Mouse (Mus musculus): ENCODE data around the gene Col9a1.

The Col9a1 gene

DNA sequence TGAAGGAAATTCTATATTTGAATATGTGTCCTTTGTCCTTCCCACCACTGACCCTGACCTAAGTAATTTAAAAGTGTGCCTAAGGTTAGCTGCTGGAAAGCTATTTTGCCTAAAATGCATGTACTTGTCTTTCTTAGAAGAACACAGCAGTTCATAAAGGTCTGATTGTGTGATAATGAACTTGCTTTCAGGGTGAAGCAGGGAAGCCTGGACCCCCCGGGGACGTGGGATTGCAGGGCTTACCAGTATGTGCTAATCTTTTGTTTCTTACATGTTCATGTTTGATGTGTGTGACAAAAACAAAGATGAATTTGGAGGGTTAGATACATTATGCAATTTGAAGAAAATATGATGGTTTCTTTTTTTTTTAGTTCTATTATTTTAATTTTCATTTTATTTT, 44.8 kb downstream of the Col9a1 start:
- no peak for DNase-seq (ENCODE audit: low spot score in 2 of 2)

DNA sequence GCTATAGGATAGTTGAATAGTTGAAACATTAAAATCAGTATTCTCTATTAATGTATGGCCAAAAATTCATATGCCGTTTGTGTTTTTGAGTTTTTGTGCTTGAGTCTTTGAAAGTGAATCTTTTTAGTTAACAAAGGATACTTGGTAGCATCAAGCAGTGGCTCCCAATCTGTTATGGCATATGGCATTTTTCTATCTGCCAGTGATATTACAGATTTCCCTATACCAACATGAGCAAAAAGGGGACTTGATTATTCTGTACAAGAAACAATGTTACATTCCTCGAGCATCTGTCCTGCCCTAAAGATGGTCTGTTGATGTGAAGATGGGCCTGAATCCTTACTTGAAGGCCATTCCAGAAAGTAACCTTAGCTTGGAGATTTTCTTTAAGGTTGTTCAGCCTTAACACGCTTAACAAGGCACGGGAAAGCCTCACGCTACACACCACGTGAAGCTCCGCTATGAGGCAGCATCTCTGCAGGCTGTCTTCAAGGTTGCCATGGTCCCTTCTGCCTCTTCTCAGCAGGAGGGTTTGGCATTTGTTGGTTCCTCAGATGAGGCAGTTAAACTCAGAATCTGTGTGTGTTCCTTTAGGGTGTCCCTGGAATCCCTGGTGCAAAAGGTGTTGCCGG, 45.7 kb downstream of the Col9a1 start:
- peak in 1 of 2 experiments; percentile 32 for DNase-seq (ENCODE audit: low spot score in 2 of 2)

DNA sequence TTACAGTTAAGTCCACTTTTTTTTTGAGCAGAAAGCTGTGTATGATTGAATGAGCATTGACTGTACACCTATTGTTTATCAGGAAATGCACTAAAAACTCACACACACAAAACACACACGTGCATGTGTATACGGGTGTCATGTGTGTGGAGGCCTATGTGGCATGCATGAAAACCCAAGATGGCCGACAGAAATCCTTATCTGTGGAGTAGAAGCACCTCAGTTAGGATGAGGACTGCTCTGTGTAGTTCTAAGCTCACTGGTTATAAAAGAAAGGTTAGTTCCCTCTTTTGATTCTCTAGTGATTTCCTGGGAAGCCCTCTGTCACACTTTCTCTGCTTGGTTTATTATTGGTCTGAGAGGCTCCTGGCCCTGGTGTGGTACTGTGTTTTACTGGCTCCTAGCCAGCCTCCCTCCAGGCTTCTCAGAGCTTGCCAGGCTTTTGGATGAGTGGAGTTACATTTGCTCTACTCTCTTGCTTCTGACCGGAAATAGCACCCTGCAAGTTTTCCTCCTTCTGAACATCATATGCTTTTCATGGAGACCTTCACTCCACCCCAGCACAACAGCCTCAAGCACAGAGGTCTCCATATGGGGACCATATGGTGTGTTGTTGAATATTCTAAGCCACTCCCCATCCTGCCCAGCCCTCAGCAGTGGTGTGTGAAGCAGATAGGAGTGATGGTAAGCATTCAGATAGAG, 48.6 kb downstream of the Col9a1 start:
- peak in 1 of 2 experiments; percentile 34 for DNase-seq (ENCODE audit: low spot score in 2 of 2)

DNA sequence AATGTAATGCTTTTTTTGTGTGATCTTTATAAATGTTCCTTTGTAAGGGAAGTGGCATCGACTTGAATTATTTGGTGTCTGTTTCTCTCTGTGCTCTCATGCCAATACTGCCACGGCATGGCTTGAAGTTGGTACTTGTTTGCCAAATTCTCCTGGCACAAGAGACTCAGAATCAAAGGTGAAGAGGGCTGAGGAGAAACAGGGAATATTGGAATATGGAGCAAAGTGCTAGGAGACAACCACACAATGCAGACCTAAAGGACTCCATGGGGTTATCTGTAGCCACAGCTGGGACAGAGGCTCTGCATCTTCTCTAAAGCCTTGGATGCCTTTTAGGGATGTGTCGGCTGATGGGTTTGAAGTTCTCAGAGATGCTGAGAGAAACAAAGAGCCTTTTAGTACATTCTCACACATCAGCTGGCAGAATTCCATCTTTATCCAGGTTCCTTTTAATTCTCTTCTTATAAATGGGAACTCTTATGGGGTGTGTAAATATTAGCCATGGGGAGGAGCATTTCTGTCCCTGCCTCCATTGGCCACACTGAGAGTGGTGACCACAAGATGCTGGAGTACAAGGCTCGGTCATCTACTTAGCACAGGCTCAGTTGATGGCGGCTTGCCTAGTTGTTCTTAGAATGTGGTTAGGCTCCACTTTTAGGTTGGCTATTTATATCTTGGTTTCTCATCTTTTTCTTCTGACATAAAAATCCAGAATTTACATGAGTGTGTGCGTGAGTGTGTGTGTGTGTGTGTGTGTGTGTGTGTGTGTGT, 49.7 kb downstream of the Col9a1 start:
- no peak for DNase-seq (ENCODE audit: low spot score in 2 of 2)

DNA sequence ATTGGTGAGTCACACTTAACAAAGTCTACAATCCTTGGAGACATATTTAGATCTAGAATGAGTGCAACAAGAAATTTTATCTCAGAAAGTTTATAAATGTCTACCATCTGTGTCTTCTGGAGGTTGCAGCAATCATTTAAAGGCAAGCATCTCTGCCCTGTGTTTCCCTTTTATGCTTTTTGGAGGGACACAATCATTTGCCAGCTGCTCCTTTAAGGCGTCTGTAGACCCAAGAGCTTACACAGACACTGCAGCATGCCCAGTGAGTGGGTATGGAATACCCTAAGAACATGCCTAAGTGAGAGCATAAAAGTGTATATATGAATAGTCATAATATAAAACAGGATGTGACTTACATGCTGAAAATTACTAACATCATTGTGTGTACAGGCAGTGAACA, 52.1 kb downstream of the Col9a1 start:
- no peak for DNase-seq (ENCODE audit: low spot score in 2 of 2)

DNA sequence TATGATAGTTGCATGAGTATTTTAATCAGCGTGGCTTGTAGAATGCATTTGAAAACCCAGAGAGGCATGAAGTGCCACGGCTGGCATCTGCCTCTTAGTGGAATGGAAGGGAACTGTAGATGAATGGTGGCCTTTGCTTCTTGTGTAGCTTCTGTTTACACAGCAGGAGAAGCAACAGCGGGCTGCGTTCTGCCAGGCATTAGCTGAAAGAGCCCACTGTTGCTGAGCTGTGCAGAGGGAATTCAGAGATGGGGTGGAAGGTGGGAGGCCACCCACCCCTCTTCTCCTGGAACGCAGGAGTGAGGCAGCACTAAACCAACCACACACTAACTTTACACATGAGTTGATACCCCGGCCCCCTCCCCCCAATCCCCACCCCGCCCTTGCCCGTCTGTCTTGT, 53.0 kb downstream of the Col9a1 start:
- DNase-seq (ENCODE audit: low spot score in 2 of 2) = no peak

DNA sequence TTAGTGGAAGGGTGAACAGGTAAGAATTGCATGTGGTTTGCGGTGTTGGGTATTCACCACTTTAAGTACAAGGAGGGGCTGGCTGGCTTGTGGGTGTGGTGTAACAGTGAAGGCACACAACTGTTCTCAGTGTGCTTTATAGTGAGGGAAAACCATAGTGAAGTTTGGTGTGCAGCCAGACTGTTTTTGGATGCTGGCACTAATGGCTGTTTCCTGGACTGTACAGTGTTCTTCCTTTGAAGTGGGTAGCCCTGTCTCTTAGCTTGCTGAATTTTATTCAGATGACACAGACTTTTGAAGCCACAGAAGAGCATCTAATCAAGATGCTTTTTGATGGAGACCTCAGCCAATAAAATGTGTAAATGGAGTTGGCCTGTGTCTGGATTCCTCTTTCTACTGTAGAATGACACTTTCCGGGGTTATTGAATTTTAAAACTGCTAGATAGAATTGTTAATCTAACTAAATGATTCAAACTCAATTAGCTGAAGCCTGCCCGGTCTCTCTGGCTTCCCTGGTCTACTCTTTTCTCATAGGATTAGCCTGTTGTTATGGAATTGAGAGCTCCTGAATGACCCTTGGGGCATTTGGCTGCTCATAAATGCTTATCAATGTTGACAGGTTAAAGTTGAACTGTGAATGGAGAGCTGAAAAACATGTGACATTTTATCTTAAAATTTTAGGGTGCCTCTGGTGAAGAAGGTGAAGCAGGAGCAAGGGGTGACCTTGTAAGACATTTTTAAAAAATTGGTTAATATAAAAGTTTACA, 54.3 kb downstream of the Col9a1 start:
- no peak for DNase-seq (ENCODE audit: low spot score in 2 of 2)

DNA sequence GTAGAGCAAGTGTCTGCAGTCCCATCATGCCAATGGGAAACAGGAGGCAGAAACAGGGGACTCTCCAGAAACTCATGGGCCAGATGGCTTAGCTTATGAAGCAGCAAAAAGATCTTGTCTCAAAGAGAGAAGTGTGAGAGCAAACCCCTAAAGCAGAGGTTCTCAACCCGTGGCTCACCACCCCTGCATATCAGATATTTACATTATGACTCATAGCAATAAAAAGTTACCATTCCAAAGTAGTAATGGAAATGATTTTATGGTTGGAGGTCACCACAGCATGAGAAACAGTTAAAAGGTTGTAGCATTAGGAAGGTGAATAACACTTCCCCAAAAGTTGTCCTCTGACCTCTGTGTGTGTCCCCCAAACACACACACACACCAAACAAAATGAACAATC, 58.9 kb downstream of the Col9a1 start:
- no peak for DNase-seq (ENCODE audit: low spot score in 2 of 2)

DNA sequence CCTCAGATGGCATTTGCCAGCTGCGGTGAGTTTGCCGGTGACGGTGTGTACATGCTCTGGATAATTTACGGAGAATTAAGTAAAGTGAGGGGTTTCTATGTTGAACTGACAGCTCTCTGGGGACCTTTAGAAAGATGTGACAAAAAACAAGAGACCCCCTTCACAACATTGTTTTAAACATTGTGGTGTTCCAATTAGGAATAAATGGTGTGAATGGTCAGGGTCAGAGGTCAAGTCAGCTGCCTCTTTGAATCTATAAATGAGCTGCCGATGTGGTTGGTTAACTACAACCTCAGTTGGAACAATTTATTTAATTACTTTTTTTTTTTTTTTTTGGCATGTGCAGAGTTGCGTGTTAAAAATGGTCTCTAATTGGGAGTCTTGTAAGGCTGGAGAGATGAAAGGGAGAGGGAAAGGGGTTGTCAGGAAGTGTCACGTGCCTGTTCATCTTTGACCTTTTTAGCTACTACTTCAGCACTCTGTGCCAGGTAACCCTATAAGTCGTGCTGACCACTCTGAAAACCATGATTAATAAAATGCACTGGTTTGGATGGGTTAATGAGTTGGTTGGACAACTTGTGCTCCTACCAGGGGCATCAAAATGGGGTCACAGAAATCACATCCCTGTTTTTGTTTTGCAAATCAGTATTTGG, 62.8 kb downstream of the Col9a1 start:
- no peak for DNase-seq (ENCODE audit: low spot score in 2 of 2)

DNA sequence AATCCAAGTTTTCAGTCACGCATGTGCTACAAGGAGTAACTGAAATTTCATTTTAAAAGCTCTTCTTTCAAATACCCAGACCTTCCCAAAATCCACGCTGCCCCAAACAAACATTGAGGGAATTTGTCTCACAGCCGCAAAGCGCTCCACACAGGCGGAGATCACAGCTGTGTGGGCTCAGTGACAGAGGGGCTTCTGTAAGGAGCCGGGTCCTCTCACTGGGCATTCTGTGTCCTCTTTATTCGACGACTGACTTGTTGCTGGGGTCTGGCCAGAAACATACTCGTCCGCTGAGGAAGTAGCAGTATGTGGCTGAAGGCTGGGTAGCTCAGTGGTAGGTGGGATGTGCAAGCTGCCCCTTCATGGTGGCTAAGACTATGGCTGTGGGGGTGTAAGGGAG, 67.5 kb downstream of the Col9a1 start:
- no peak for DNase-seq (ENCODE audit: low spot score in 2 of 2)

DNA sequence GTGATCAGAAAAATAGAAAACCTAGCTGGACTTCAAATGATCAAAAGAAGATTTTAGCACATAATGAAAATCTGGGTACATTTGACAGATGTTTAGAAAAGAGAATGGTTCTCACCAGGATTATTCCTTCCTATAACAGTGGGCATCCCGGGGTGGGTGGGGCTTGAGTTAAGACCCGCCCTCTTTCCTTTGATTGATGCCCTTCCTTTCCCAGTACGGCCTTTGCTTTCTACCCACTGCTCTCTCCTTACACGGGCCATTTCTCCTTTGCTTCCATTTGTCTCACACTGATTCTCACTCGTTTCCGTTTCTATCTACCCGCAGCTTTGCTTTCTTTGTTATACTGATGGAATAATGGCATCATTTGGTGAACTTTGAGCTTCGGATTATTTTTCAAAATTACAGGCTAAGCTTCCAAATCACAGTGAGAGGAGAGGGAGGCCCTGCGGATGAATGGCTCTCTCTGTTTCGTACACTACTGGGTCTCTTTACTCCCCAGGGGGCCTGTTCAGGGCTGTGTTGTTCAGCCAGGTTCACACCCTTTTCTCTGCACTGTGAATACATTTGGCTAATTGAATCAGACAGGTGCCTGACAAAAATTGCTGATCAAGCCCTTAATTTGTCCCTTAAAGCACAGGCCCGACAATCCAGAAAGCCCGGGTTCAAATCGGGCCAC, 68.4 kb downstream of the Col9a1 start:
- no peak for DNase-seq (ENCODE audit: low spot score in 2 of 2)

DNA sequence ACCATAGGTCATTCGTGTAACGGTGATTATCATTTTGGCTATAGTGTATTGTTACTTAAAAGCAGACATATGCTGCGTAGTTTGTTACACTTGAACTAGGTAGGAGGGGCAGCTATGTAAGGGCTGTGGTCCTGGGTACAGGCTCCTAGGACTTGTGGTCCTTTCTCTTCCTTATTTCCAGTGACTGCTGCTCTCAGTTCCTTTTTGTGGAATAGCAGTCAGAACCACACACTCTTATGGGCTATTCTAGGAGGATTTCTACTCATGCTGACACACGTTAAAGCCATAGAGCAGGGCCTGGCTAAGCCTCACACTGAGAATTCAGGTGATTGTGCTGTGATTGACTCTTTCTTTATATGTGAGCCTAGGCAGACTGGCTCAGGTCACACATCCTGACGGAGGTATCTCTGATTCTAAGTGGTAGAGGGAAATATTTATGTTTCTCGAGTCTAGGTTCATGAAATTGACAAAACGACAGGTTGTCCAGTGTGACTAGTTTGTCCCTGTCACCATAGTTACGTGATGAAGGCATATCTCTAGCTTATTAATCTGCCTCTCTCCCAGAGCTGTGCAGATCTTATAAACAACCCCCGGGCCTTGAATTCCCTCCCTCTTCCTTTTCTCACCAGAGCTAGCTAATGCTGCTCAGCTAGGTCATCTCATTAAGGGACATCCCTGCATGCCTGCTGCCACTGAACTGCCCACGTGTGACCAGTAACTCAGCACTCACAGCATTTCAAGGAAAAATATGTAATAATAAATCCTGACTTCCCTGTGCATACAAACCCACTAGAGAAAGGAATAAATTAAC, 71.1 kb downstream of the Col9a1 start:
- DNase-seq (ENCODE audit: low spot score in 2 of 2) = no peak

DNA sequence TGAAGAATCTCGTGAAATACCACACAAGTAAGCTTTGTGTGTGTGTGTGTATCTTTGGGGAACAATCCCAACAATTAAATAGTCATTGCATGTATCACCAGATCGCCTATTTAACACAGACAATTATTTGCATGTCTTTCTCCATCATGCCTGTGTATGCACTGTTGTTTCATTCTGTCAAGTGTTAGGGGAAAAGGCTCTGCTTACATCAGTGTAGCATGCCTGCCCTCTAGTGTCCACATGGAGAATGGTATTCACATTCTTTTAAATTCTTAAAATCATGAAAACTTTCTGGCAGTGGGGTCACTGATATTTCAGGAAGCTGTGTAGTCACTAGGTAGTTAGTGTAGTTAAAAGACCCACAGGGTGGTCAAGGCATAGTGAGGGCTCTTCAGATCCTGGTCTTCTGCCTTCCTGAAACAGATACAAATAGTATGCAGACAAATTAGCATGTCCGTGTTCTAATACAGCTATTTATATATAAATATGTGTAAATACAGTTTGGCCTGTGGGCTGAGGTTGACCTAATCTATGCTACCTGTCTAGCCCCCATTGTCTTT, 71.8 kb downstream of the Col9a1 start:
- no peak for DNase-seq (ENCODE audit: low spot score in 2 of 2)

DNA sequence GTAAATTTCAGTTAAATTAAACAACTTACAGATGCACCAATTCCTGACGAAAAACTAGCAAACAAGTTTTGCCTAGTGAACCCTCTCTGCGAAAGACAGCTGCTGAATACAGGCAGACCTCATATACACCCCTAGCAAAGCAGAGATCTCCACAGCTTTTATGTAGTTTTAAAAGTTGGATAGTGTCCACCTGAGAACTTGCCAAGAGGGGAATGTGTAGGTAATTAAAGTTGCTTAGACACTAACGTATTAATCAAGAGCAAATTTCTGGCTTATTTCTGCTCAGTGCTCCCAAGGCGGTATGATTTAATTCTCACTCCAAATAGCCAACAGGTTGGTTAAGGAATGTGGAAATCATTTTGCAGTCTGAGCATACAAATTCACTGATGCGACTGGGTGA, 80.6 kb downstream of the Col9a1 start:
- DNase-seq (ENCODE audit: low spot score in 2 of 2) = no peak

DNA sequence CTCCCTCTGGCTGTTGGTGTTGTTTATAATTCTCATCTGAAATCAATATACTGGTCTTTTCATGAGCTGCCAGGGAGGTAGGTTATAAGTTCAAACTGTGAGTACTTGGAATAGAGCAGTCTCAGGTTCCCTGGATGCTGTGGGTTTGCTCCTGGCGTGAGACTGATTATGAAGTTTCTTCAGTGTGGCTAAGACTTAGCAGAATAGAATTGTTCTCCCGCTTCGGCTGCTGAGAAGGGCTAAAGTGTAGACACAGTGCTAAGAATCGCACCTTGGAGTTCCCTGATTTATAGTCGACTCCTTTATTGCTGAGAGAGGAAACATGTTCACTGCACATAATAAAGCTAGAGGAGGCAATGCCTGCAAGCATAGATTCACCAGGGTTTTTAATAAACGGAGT, 82.0 kb downstream of the Col9a1 start:
- DNase-seq (ENCODE audit: low spot score in 2 of 2) = no peak

DNA sequence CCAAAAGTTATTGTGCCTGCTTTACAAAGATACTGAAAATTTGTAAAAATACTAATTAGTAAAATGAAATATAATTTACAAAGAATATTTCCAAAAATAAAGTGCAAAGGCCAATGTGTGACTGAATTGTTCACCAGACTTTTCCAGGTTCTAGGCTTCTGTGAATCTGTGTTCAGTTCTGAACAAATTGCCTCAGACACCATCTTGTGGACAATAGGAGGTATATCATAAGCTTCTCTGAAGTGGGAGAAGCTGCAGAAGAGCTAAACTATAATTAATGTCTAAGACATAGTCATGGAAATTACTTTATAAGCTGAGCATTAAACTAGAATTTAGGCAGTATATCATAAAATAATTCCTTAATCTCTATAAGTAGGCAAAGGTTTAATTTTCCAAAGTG, 83.8 kb downstream of the Col9a1 start:
- DNase-seq (ENCODE audit: low spot score in 2 of 2) = no peak

DNA sequence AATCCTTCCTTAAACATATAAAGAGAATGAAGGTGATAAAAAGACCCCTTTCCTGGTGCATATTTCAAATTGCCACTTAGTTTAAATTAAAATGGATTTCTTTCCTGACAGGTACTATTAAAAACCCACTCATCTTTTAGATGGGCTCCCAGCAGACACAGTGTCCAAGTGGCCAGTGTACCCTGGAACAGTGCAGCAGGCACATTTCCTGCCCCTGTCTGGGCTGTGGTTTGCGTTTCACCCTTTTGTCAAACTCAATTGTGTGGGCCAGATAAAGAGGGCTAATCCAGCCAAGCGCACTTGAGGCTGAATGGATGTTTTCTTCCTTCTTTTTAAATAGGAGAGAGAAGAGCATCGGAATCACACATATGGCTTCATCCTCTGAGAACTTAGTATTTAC, 89.6 kb downstream of the Col9a1 start:
- DNase-seq (ENCODE audit: low spot score in 2 of 2) = no peak

DNA sequence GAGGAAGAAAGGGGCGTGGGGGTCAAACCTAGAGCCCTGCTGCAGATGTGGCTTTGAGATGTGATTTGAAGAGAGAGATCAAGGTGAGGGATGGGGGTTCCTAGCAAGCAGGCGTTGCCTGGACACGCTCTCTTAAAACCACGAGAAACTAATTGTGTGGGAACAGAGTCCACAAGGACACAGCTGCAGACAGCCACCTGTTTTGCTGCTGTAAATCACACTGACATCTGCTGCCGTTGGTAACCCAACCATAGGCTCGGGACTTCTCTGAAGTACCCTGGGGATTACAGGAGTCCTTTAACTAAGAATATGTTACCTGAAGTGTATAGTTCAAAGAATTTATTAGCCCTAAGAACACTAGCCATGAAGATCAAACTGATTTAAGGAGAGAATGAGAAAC, 109.0 kb downstream of the Col9a1 start:
- no peak for DNase-seq (ENCODE audit: low spot score in 2 of 2)

DNA sequence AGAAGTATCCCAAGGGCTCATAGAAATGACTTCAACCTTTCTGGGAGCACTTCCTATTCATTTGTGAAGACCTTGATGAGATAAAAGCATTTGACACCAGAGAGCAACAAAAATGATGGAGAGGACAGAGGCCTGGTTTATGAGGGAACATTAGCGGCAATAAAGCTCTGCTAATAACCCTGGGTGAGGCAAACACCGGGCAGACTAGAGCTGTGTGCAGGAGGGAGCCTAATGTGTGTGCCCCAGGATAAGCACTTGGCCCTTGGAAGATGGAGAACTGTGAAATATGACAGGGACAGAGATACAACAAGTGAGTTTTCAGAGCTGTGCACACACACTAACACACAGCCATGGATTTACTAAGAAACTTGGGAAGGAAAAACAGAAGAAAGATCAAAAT, 115.1 kb downstream of the Col9a1 start:
- DNase-seq (ENCODE audit: low spot score in 2 of 2) = no peak
